Mouse (Mus musculus): Measurements from ENCODE around the gene Sumo1. TPM values are rescaled to one million over a fixed set of nuclear protein-coding genes. Genes with fewer than 3 reads are reported as not detected.

Sumo1 gene
- total and polyA plus RNA-seq, 3 experiments, result 122 to 505 (median 296) TPM

Other genes starting within 250 kb of the Sumo1 start
- 8.2 and 10.1 TPM in 2 replicates for gene Fzd7, start 188.4 kb downstream of the Sumo1 start, total RNA-seq (2012; rRNA removed)
- gene Fzd7, start 188.4 kb downstream of the Sumo1 start, total RNA-seq (2014; rRNA removed), result 3.3 and 4.0 TPM in 2 replicates
- gene Fzd7, start 188.4 kb downstream of the Sumo1 start, polyA plus RNA-seq (2012; ENCODE audit: insufficient read length, low read depth), result 4.2 and 4.8 TPM in 2 replicates
- 7.6 and 8.8 TPM in 2 replicates for gene Gm973, start 154.6 kb downstream of the Sumo1 start, total RNA-seq (2012; rRNA removed)
- gene Gm973, start 154.6 kb downstream of the Sumo1 start, total RNA-seq (2014; rRNA removed), result 2.3 and 4.3 TPM in 2 replicates
- 14.9 and 17.7 TPM in 2 replicates for gene Gm973, start 154.6 kb downstream of the Sumo1 start, polyA plus RNA-seq (2012; ENCODE audit: insufficient read length, low read depth)
- 297 and 438 TPM in 2 replicates for gene Nop58, start 14.1 kb upstream of the Sumo1 start, total RNA-seq (2012; rRNA removed)
- 523 and 600 TPM in 2 replicates for gene Nop58, start 14.1 kb upstream of the Sumo1 start, total RNA-seq (2014; rRNA removed)
- 749 and 752 TPM in 2 replicates for gene Nop58, start 14.1 kb upstream of the Sumo1 start, polyA plus RNA-seq (2012; ENCODE audit: insufficient read length, low read depth)
- 3.1 and 3.6 TPM in 2 replicates for gene Bmpr2, start 92.6 kb upstream of the Sumo1 start, total RNA-seq (2012; rRNA removed)
- gene Bmpr2, start 92.6 kb upstream of the Sumo1 start, total RNA-seq (2014; rRNA removed), result 4.8 and 5.0 TPM in 2 replicates
- gene Bmpr2, start 92.6 kb upstream of the Sumo1 start, polyA plus RNA-seq (2012; ENCODE audit: insufficient read length, low read depth), result 3.6 and 4.7 TPM in 2 replicates
- 5.7 and 6.4 TPM in 2 replicates for gene Fam117b, start 242.2 kb upstream of the Sumo1 start, total RNA-seq (2012; rRNA removed)
- gene Fam117b, start 242.2 kb upstream of the Sumo1 start, total RNA-seq (2014; rRNA removed), result 8.9 and 11.4 TPM in 2 replicates
- 8.1 and 8.8 TPM in 2 replicates for gene Fam117b, start 242.2 kb upstream of the Sumo1 start, polyA plus RNA-seq (2012; ENCODE audit: insufficient read length, low read depth)